Mouse (Mus musculus) heart, embryonic 14.5 days (tissue): ENCODE results near the gene Runx1. TPM values are rescaled to one million over a fixed set of nuclear protein-coding genes. Genes with fewer than 3 reads are reported as not detected.

Source experiments
- ATAC-seq: fragments of 200-750 bp; cut with Nextera tagmentation; 2 replicates; pipeline ENCODE4 v1.8.0; 2017; ENCODE audit warnings: low read depth, moderate TSS enrichment; ENCODE audit not compliant: insufficient number of reproducible peaks, insufficient read depth, low FRiP score
- H3K27ac ChIP-seq, 2 experiments: fragments of 200-500 bp in 1 of 2; fragments of 300-500 bp in 1 of 2; sonication (generic) in 1 of 2; replicated peaks in 1 of 2; 2 replicates each; pipeline ENCODE4 v1.5.1; 2012 to 2014; ENCODE audit warnings: low read depth in 2 of 2, low read length in 2 of 2, control low read depth in 1 of 2, mild to moderate bottlenecking in 1 of 2, mixed read lengths in 1 of 2; ENCODE audit not compliant: control insufficient read depth in 1 of 2, insufficient read depth in 1 of 2
- H3K27me3 ChIP-seq: fragments of 300-500 bp; sonication (generic); 2 replicates; pipeline ENCODE4 v1.6.1; 2014; ENCODE audit warnings: mild to moderate bottlenecking, low read length, control low read depth; ENCODE audit not compliant: control insufficient read depth, insufficient read depth
- H3K36me3 ChIP-seq: fragments of 300-500 bp; sonication (generic); 2 replicates; pipeline ENCODE4 v1.6.1; 2014; ENCODE audit warnings: mild to moderate bottlenecking, control low read depth, low read length, mixed read lengths; ENCODE audit not compliant: control insufficient read depth, insufficient read depth
- H3K4me1 ChIP-seq, 2 experiments: fragments of 200-500 bp in 1 of 2; fragments of 300-500 bp in 1 of 2; sonication (generic) in 1 of 2; 2 replicates each; pipeline ENCODE4 v1.6.1; 2012 to 2014; ENCODE audit warnings: low read length in 2 of 2, control low read depth in 1 of 2, mixed read lengths in 1 of 2; ENCODE audit not compliant: control insufficient read depth in 2 of 2, insufficient read depth in 2 of 2
- H3K4me2 ChIP-seq: fragments of 300-500 bp; sonication (generic); 2 replicates; pipeline ENCODE4 v1.6.1; 2014; ENCODE audit warnings: mild to moderate bottlenecking, low read length
- H3K4me3 ChIP-seq, 2 experiments: fragments of 200-500 bp in 1 of 2; fragments of 300-500 bp in 1 of 2; sonication (generic) in 1 of 2; 2 replicates each; pipeline ENCODE4 v1.5.1; 2012 to 2014; ENCODE audit warnings: low read length in 2 of 2, mild to moderate bottlenecking in 2 of 2, control low read depth in 1 of 2, low read depth in 1 of 2, moderate library complexity in 1 of 2; ENCODE audit not compliant: control insufficient read depth in 1 of 2, insufficient read depth in 1 of 2
- H3K9ac ChIP-seq: fragments of 300-500 bp; sonication (generic); 2 replicates; pipeline ENCODE4 v1.6.1; 2014; ENCODE audit warnings: mild to moderate bottlenecking, low read length
- H3K9me3 ChIP-seq: fragments of 300-500 bp; sonication (generic); 2 replicates; pipeline ENCODE4 v1.6.1; 2016; ENCODE audit warnings: low read length, control low read depth; ENCODE audit not compliant: control insufficient read depth
- WGBS: fragments of 180-500 bp; shearing (Covaris S2); extraction: QIAGEN DNeasy Blood & Tissue Kit; methylation state at CpG from one replicate; pipeline ENCODE4 v1.1.7; 2014; 5-methylcytosine and 5-hydroxymethylcytosine counted together
- polyA plus RNA-seq: library from polyadenylated mRNA; unstranded; fragments of >200 nt; fragmentation: Nextera tagmentation; extraction: Ambion mirVana; gene quantifications from 2 replicates; pipeline ENCODE4 v1.2.1, GENCODE M21; 2014

Runx1 gene
- polyA plus RNA-seq = 0.86 and 1.0 TPM in 2 replicates

GRCm38 (mm10) chr16:92825908-92826650 lies at the start of gene Runx1:
Runx1 (minus strand) TSS chr16:92826149.
- H3K9ac ChIP-seq = no peak within 1 kb of the TSS
- no peaks in the 10 kb centered on the region for H3K9me3 ChIP-seq
- H3K4me1 ChIP-seq = peaks cover 10 to 20% of the 10 kb centered on the region in 2 experiments; a peak in 3 of 4 replicates
- no peak within 1 kb of the TSS for H3K4me2 ChIP-seq
- 0 out of 4 replicates have a peak within 1 kb of the TSS, but pooled peaks of 1 of the 2 experiments have one; percentile 3 for H3K4me3 ChIP-seq
- H3K36me3 ChIP-seq = no peaks in the 10 kb centered on the region
- 86% methylated on average over 11 of the region's 11 CpGs for WGBS
- peaks cover 69% of the 10 kb centered on the region for H3K27me3 ChIP-seq
- no peak for ATAC-seq
- H3K27ac ChIP-seq = no peak within 1 kb of the TSS

GRCm38 (mm10) chr16:92874015-92874414 lies 48.1 kb upstream of the Runx1 start:
- ATAC-seq = no peak
- H3K9me3 ChIP-seq = peaks cover 6% of the 10 kb centered on the region; the same call in 1 of the 2 replicates
- H3K4me3 ChIP-seq = no peak overlapping the region
- H3K9ac ChIP-seq = no peak overlapping the region
- H3K4me2 ChIP-seq = no peak overlapping the region
- 74% methylated on average over 3 of the region's 3 CpGs for WGBS
- peaks cover 0 to 2% of the 10 kb centered on the region in 2 experiments; a peak in 1 of 4 replicates for H3K4me1 ChIP-seq
- H3K27ac ChIP-seq = no peak overlapping the region
- peaks cover 74% of the 10 kb centered on the region for H3K27me3 ChIP-seq
- no peaks in the 10 kb centered on the region for H3K36me3 ChIP-seq

DNA sequence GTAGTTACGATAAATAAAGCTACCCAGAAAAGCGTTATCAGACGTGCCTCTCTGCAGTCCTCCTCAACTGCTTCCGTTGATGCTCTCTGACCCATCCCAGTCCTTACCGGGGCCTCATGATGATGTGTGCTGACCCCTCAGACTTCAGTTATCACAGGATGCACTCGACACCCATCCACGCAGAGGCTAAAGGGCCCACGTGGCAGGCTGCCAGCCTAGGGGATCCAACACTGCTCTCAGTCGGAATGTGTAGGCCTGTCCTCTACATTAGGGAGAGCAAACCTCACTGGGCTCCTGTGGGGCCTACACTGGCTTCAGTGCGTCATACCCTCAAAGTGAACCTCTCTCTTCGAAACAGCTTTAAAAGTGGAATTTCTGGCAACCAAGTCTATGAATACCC lies 45.8 kb upstream of the Runx1 start:
- Histone ChIP-seq H3K27ac (no peak overlapping the region), H3K9me3 (peaks cover 12% of the 10 kb centered on the region; the same call in 1 of the 2 replicates), H3K4me1 (peaks cover 0 to 2% of the 10 kb centered on the region in 2 experiments; a peak in 1 of 4 replicates), H3K4me3 (no peak overlapping the region), H3K27me3 (peaks cover 59% of the 10 kb centered on the region), H3K9ac (no peak overlapping the region), H3K4me2 (no peak overlapping the region), H3K36me3 (no peaks in the 10 kb centered on the region)
- WGBS = 36% methylated on average over 11 of the region's 11 CpGs
- peak; percentile 39; the same call in 1 of the 2 replicates for ATAC-seq

DNA sequence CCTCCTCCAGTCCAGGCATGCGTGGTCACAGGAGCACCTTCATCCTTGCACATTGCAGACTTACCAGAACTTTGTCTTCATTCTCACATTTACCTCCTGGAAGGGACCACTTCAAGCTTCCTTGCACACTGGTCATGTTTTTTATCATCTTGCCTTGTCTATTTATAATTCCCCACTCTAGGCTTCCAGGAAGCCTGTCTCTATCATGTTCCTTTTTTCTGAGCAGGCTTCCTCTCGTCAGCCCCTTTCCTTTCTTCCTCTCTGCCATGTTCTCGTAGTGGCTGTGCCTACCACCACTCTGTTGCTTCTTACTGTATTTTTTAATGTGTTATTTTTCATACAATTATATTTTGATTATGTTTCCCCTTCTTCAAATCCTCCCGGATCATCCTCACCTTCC lies 42.6 kb upstream of the Runx1 start:
- Histone ChIP-seq H3K9me3 (peaks cover 5% of the 10 kb centered on the region; the same call in 1 of the 2 replicates), H3K4me3 (no peak overlapping the region), H3K4me2 (no peak overlapping the region), H3K27ac (no peak overlapping the region), H3K36me3 (no peaks in the 10 kb centered on the region), H3K27me3 (peaks cover 34% of the 10 kb centered on the region), H3K9ac (no peak overlapping the region), H3K4me1 (peaks cover 0 to 2% of the 10 kb centered on the region in 2 experiments; a peak in 1 of 4 replicates)
- ATAC-seq = no peak
- WGBS = 60% methylated on average over 4 of the region's 4 CpGs

- Histone ChIP-seq H3K9me3 (peaks cover 5% of the 10 kb centered on the region; the same call in 1 of the 2 replicates), H3K4me1 (peaks cover 0 to 2% of the 10 kb centered on the region in 2 experiments; a peak in 1 of 4 replicates), H3K36me3 (no peaks in the 10 kb centered on the region), H3K27ac (no peak overlapping the region), H3K4me3 (no peak overlapping the region), H3K9ac (no peak overlapping the region), H3K4me2 (no peak overlapping the region), H3K27me3 (peaks cover 33% of the 10 kb centered on the region)
- ATAC-seq = no peak
- WGBS = 60% methylated on average over 9 of the region's 9 CpGs
Measured at GRCm38 (mm10) chr16:92867261-92867935, 41.4 kb upstream of the Runx1 start.

DNA sequence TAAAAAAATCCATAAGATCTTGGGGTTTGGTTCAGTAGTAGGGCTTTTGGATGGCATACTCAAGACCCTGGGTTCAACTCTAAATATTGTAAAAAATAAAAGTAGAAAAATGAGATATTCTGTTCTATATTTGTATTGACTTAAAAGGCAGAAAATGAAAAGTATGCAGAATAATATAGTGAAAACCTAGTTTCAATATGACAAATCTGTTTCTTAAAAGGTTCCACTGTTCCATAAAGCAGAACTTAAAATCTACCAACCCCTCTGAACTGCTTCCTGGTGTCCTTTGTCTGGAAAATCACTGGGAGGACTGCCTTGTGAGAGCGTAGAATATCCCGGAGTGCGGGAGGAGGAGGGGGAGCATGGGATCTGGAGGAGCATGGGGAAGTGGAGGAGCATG lies 39.4 kb upstream of the Runx1 start:
- H3K4me1 ChIP-seq = no peaks in the 10 kb centered on the region
- H3K27me3 ChIP-seq = peaks cover 18% of the 10 kb centered on the region
- H3K4me2 ChIP-seq = no peak overlapping the region
- peaks cover 5% of the 10 kb centered on the region; the same call in 1 of the 2 replicates for H3K9me3 ChIP-seq
- H3K9ac ChIP-seq = no peak overlapping the region
- H3K36me3 ChIP-seq = no peaks in the 10 kb centered on the region
- no peak for ATAC-seq
- 84% methylated on average over 3 of the region's 3 CpGs for whole genome bisulfite sequencing
- no peak overlapping the region for H3K4me3 ChIP-seq
- H3K27ac ChIP-seq = no peak overlapping the region

GRCm38 (mm10) chr16:92864191-92864590 lies 38.2 kb upstream of the Runx1 start:
- H3K4me3 ChIP-seq = no peak overlapping the region
- peaks cover 5% of the 10 kb centered on the region; the same call in 1 of the 2 replicates for H3K9me3 ChIP-seq
- H3K27me3 ChIP-seq = peaks cover 9% of the 10 kb centered on the region; the same call in 1 of the 2 replicates
- no peak for ATAC-seq
- 72% methylated on average over 2 of the region's 2 CpGs for WGBS
- H3K27ac ChIP-seq = no peak overlapping the region
- no peak overlapping the region for H3K9ac ChIP-seq
- no peaks in the 10 kb centered on the region for H3K4me1 ChIP-seq
- H3K4me2 ChIP-seq = no peak overlapping the region
- H3K36me3 ChIP-seq = no peaks in the 10 kb centered on the region
